Mouse (Mus musculus): ENCODE measurements at regions not wholly inside any gene's neighbourhood (a gene's known extent, or its start where the extent isn't known, plus 50 kb on each side); places are given as distances from the start of the nearest gene placed in this dataset.

- Histone ChIP-seq H3K9ac (ENCODE audit: control insufficient read depth, low read depth, low read length, poor library complexity, severe bottlenecking) (no peak overlapping the region), H3K4me3 (ENCODE audit: control insufficient read depth in 1 of 2, insufficient read depth in 1 of 2, low read depth in 2 of 2, low read length in 2 of 2) (no peak overlapping the region), H3K36me3 (ENCODE audit: control insufficient read depth in 1 of 2, insufficient read depth in 2 of 2, low read length in 2 of 2) (no peaks in the 10 kb centered on the region), H3K4me1 (ENCODE audit: control insufficient read depth in 1 of 2, insufficient read depth in 2 of 2, low read length in 2 of 2) (no peaks in the 10 kb centered on the region), H3K27ac (ENCODE audit: control insufficient read depth, low read depth, low read length) (no peak overlapping the region), H3K27me3 (ENCODE audit: control insufficient read depth in 1 of 2, insufficient read depth in 2 of 2, low read length in 2 of 2) (no peaks in the 10 kb centered on the region), H3K79me2 (ENCODE audit: control insufficient read depth, insufficient read depth, low read length, poor library complexity) (no peaks in the 10 kb centered on the region), H3K9me3 (replicated peaks; ENCODE audit: insufficient read depth, low read length) (no peaks in the 10 kb centered on the region)
- TF ChIP-seq MXI1 (IDR thresholded peaks at IDR 0.05; ENCODE audit: low read depth, low read length) (no peak), SIN3A (IDR thresholded peaks at IDR 0.05; ENCODE audit: low read length) (no peak), CHD1 (IDR thresholded peaks at IDR 0.05; ENCODE audit: low read depth, low read length) (no peak), TAL1 (IDR thresholded peaks at IDR 0.05; ENCODE audit: low read length) (no peak), NRF1 (IDR thresholded peaks at IDR 0.05; ENCODE audit: insufficient read depth, low read depth, low read length, poor library complexity, severe bottlenecking) (no peak), CHD2 (IDR thresholded peaks at IDR 0.05; ENCODE audit: low read length) (no peak), MYC (IDR thresholded peaks at IDR 0.05; ENCODE audit: low read depth, low read length) (no peak), MAZ (IDR thresholded peaks at IDR 0.05; ENCODE audit: low read depth, low read length) (no peak), GATA1 (IDR thresholded peaks at IDR 0.05; ENCODE audit: low read depth, low read length) (no peak), JUND (IDR thresholded peaks at IDR 0.05; ENCODE audit: low read depth, low read length) (no peak), TCF12 (IDR thresholded peaks at IDR 0.05; ENCODE audit: low read depth, low read length) (no peak), SMC3 (IDR thresholded peaks at IDR 0.05; ENCODE audit: low read depth, low read length) (no peak)
- DNase-seq (ENCODE audit: low read depth, low spot score), result no peak
These were observed 681.7 kb downstream of the Gm826 start for GRCm38 (mm10) chr2:159652243-159652642.

- no peaks in the 10 kb centered on the region for H3K27me3 ChIP-seq (ENCODE audit: control insufficient read depth in 1 of 2, insufficient read depth in 2 of 2, low read length in 2 of 2)
- H3K27ac ChIP-seq (ENCODE audit: control insufficient read depth, low read depth, low read length), result no peak overlapping the region
- H3K36me3 ChIP-seq (ENCODE audit: control insufficient read depth in 1 of 2, insufficient read depth in 2 of 2, low read length in 2 of 2), result no peaks in the 10 kb centered on the region
- DNase-seq (ENCODE audit: low read depth, low spot score), result no peak
- no peaks in the 10 kb centered on the region for H3K9me3 ChIP-seq (replicated peaks; ENCODE audit: insufficient read depth, low read length)
- H3K9ac ChIP-seq (ENCODE audit: control insufficient read depth, low read depth, low read length, poor library complexity, severe bottlenecking), result no peak overlapping the region
- H3K4me3 ChIP-seq (ENCODE audit: control insufficient read depth in 1 of 2, insufficient read depth in 1 of 2, low read depth in 2 of 2, low read length in 2 of 2), result no peak overlapping the region
- no peaks in the 10 kb centered on the region for H3K4me1 ChIP-seq (ENCODE audit: control insufficient read depth in 1 of 2, insufficient read depth in 2 of 2, low read length in 2 of 2)
- TF ChIP-seq MXI1 (IDR thresholded peaks at IDR 0.05; ENCODE audit: low read depth, low read length), result no peak
- TF ChIP-seq TAL1 (IDR thresholded peaks at IDR 0.05; ENCODE audit: low read length), result no peak
- TF ChIP-seq MAX (IDR thresholded peaks at IDR 0.05; ENCODE audit: low read length), result no peak
- no peak for TF ChIP-seq ZKSCAN1 (IDR thresholded peaks at IDR 0.05; ENCODE audit: low read depth, low read length)
- no peak for TF ChIP-seq CHD2 (IDR thresholded peaks at IDR 0.05; ENCODE audit: low read length)
- no peak for TF ChIP-seq UBTF (IDR thresholded peaks at IDR 0.05; ENCODE audit: borderline replicate concordance, insufficient read depth, low read depth, low read length)
- TF ChIP-seq ETS1 (IDR thresholded peaks at IDR 0.05; ENCODE audit: low read depth, low read length), result no peak
- no peak for TF ChIP-seq MYC (IDR thresholded peaks at IDR 0.05; ENCODE audit: low read depth, low read length)
- no peak for TF ChIP-seq USF1 (IDR thresholded peaks at IDR 0.05; ENCODE audit: low read depth, low read length)
- no peak for TF ChIP-seq NRF1 (IDR thresholded peaks at IDR 0.05; ENCODE audit: insufficient read depth, low read depth, low read length, poor library complexity, severe bottlenecking)
- TF ChIP-seq CHD1 (IDR thresholded peaks at IDR 0.05; ENCODE audit: low read depth, low read length), result no peak
- TF ChIP-seq POLR2A (IDR thresholded peaks at IDR 0.05; ENCODE audit: control insufficient read depth in 1 of 2, insufficient read depth in 1 of 2, low read depth in 1 of 2, low read length in 2 of 2, poor library complexity in 1 of 2), result no peak
- TF ChIP-seq CTCF (IDR thresholded peaks at IDR 0.05 in 2 of 3, conservative IDR thresholded peaks at IDR 0.05 in 1 of 3; ENCODE audit: control insufficient read depth in 1 of 3, insufficient read depth in 1 of 3, low read depth in 2 of 3, low read length in 3 of 3, poor library complexity in 1 of 3, severe bottlenecking in 1 of 3), result no peak
- no peak for TF ChIP-seq MYB (IDR thresholded peaks at IDR 0.05; ENCODE audit: low read depth, low read length)
- TF ChIP-seq NELFE (IDR thresholded peaks at IDR 0.05; ENCODE audit: low read depth, low read length), result no peak
- no peak for TF ChIP-seq KAT2A (conservative IDR thresholded peaks at IDR 0.05; ENCODE audit: low read depth, low read length)
- TF ChIP-seq GABPA (IDR thresholded peaks at IDR 0.05; ENCODE audit: low read depth, low read length), result no peak
- no peak for TF ChIP-seq GATA1 (IDR thresholded peaks at IDR 0.05; ENCODE audit: low read depth, low read length)
- TF ChIP-seq RAD21 (IDR thresholded peaks at IDR 0.05; ENCODE audit: low read depth, low read length), result no peak
- TF ChIP-seq JUND (IDR thresholded peaks at IDR 0.05; ENCODE audit: low read depth, low read length), result no peak
- no peaks in the 10 kb centered on the region for H3K79me2 ChIP-seq (ENCODE audit: control insufficient read depth, insufficient read depth, low read length, poor library complexity)
These were observed 657.1 kb downstream of the Gm826 start for GRCm38 (mm10) chr2:159676845-159677244.
